Mouse (Mus musculus): ENCODE measurements at regions not wholly inside any gene's neighbourhood (a gene's known extent, or its start where the extent isn't known, plus 50 kb on each side); places are given as distances from the start of the nearest gene placed in this dataset.
"Not testable (repeated sequence)": the region's sequence is repeated elsewhere in the genome, so short reads cannot be mapped to it uniquely, and the experiment has no call there.

GRCm38 (mm10) chr14:87612871-87613270, 196.4 kb downstream of the Tdrd3 start:
- DNase-seq = no peak

GRCm38 (mm10) chr14:87619368-87620035, 203.1 kb downstream of the Tdrd3 start:
- peak in 1 of 2 experiments; percentile 2 for DNase-seq

- DNase-seq = no peak
These were observed 214.8 kb downstream of the Tdrd3 start for GRCm38 (mm10) chr14:87631078-87631813.

GRCm38 (mm10) chr14:87634596-87634995, 218.2 kb downstream of the Tdrd3 start:
- no peak for DNase-seq

- no peak for DNase-seq
These were observed 220.7 kb downstream of the Tdrd3 start for GRCm38 (mm10) chr14:87637131-87637530.

- DNase-seq = no peak
These were observed 251.5 kb downstream of the Tdrd3 start for GRCm38 (mm10) chr14:87667910-87668309.

GRCm38 (mm10) chr14:87669496-87669895, 253.1 kb downstream of the Tdrd3 start:
- DNase-seq = no peak

GRCm38 (mm10) chr14:87680788-87681187, 264.3 kb downstream of the Tdrd3 start:
- DNase-seq = no peak

- DNase-seq = not testable (repeated sequence)
These were observed 266.8 kb downstream of the Tdrd3 start for GRCm38 (mm10) chr14:87683091-87683806.

GRCm38 (mm10) chr14:87689866-87690265, 273.4 kb downstream of the Tdrd3 start:
- no peak for DNase-seq

GRCm38 (mm10) chr14:87736456-87736855, 320.0 kb downstream of the Tdrd3 start:
- DNase-seq = no peak

GRCm38 (mm10) chr14:87745524-87745923, 329.1 kb downstream of the Tdrd3 start:
- DNase-seq = no peak

GRCm38 (mm10) chr14:87746011-87746410, 329.6 kb downstream of the Tdrd3 start:
- DNase-seq = no peak

- DNase-seq = no peak
These were observed 332.6 kb downstream of the Tdrd3 start for GRCm38 (mm10) chr14:87749068-87749467.

GRCm38 (mm10) chr14:87749762-87750161, 333.3 kb downstream of the Tdrd3 start:
- no peak for DNase-seq

GRCm38 (mm10) chr14:87750665-87751170, 334.3 kb downstream of the Tdrd3 start:
- DNase-seq = no peak

- no peak for DNase-seq
These were observed 338.3 kb downstream of the Tdrd3 start for GRCm38 (mm10) chr14:87754744-87755143.

- DNase-seq = no peak
These were observed 359.0 kb downstream of the Tdrd3 start for GRCm38 (mm10) chr14:87775332-87775890.

- DNase-seq = peak in 1 of 2 experiments; percentile 35
These were observed 383.4 kb downstream of the Tdrd3 start for GRCm38 (mm10) chr14:87799803-87800202.

GRCm38 (mm10) chr14:87809664-87810063, 393.2 kb downstream of the Tdrd3 start:
- DNase-seq = peak in 1 of 2 experiments; percentile 37

- DNase-seq = no peak
These were observed 427.7 kb downstream of the Tdrd3 start for GRCm38 (mm10) chr14:87844120-87844519.

- no peak for DNase-seq
These were observed 445.0 kb downstream of the Tdrd3 start for GRCm38 (mm10) chr14:87861486-87861885.

Data from kidney, postnatal 25 days (tissue).